Mouse (Mus musculus) gastrocnemius, postnatal 10 days (tissue): ENCODE measurements around the gene Dck. TPM values are rescaled to one million over a fixed set of nuclear protein-coding genes. Genes with fewer than 3 reads are reported as not detected.
"Not testable (repeated sequence)": the region's sequence is repeated elsewhere in the genome, so short reads cannot be mapped to it uniquely, and the experiment has no call there.

Source experiments
- DNase-seq: peaks from one replicate; pipeline ENCODE4 v3.0.0; 2021; ENCODE audit warnings: mixed read lengths
- long read RNA-seq, 2 experiments: library from polyadenylated mRNA; stranded (forward); transcript quantifications; one replicate each; pipeline ENCODE4 v2.0.0; 2021
- total RNA-seq, 2 experiments: library from RNA; stranded (reverse); gene quantifications; 2 replicates each; pipeline ENCODE4 v1.2.3; 2021

The Dck gene
- total RNA-seq: 1 to 10 TPM; 4.5 to 5.9 TPM
- long read RNA-seq, experiment 1, transcript Dck-201 (7 exons, 3,078 nt): major isoform, 11 of 15 reads
- long read RNA-seq, experiment 1, partial matches to known transcripts: 0 of 15 reads
- long read RNA-seq, experiment 1, other reads (novel, unspliced or antisense): 4 of 15 reads
- long read RNA-seq, experiment 2, transcript Dck-201 (7 exons, 3,078 nt): major isoform, 8 of 9 reads
- long read RNA-seq, experiment 2, partial matches to known transcripts: 1 of 9 reads
- long read RNA-seq, experiment 2, other reads (novel, unspliced or antisense): 0 of 9 reads

DNA sequence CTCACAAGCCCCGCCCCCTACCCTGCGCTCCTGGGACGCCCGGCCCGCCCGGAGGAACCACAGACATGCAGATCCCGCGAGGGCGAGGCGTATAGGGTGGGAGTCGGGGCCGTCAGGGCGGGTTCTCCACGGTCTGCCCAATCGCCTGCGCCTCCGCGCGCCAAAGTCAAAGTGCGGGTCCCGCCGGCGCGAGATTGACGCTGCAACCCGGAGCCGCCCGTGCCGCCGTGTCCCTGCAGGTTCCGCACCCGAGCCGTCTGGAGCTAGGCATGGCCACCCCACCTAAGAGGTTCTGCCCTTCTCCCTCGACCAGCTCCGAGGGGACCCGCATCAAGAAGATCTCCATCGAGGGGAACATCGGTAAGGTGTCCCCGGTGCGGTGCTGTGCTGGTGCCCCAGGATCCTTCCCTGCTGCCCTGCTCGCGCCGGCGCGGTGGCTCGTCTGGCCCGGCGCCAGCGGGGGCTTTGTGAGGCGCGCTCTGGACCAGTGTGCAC is at the start of gene Dck:
Dck (plus strand) TSS at position 10 of the 495 bp plus-strand sequence.
- DNase-seq: no peak

DNA sequence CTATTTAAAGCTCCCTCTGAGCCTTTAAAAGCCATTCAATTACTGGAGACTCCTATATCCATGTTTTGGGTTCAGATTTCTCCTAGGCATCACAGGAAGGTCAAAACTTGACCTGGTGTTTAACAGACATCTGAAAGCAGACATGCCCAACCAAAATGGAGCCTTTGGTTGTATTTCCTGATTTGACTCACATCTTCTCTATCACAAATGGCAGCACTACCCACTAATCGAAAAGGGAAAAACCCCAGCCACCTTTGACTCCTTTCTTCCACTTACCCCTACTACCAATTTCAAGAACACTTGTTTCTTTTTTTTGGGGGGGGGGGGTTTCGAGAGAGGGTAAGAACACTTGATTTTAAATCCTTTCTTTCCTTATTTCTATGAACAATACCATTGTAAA is 47.8 kb upstream of the Dck start:
- no peak for DNase-seq

GRCm38 (mm10) chr5:88720116-88721002 is 44.4 kb upstream of the Dck start, which contains the start of gene Mob1b:
Gene Mob1b (plus strand): TSS chr5:88720855.
- DNase-seq: peak; percentile 100

GRCm38 (mm10) chr5:88721003-88721475 is 43.8 kb upstream of the Dck start:
- DNase-seq: no peak

DNA sequence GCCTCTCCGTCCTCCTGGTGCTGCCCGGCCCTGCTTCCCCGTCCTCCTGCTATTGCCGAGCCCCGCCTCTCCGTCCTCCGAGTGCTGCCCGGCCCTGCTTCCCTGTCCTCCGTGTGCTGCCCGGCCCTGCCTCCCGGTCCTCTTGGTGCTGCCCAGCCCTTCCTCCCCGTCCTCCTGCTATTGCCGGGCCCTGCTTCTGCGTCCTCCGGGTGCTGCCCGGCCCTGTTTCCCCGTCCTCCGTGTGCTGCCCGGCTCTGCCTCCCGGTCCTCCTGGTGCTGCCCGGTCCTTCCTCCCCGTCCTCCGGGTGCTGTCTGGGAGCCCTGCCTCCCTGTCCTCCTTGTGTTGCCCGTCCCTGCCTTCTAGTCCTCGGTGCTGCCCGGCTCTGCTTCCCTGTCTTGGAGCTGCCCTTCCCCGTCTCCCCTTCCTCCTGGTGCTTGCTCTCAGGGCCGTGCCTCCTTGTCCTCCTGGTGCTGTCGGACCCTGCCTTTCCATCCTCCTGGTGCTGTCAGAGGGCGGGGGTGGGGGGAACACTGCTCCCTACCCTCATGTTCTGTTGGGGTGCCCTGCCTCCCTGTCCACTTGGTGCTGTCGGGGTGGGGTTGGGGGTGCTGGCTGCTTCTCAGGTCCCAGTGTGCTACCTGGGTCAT is 43.1 kb upstream of the Dck start:
- DNase-seq: peak; percentile 41

DNA sequence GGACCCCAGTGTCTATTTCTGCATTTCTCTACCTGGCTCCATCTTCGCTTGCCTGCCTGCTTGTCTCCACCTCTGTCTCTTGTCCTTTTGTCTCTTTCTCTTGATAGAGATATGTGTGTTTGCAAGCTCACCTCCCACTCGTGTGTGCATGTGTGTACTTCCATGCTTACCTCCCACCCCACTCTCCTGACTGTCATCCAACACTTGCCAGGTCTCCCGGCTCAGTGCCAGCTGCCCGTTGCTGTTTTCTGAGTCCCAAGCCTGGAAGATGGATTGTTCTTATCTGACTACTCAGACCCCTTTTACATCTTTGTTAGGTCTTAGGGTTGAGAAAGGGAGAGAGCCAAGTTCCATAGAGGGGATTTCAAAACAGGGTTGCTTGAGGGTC is 42.6 kb upstream of the Dck start:
- DNase-seq: peak; percentile 24

GRCm38 (mm10) chr5:88724030-88724429 is 40.8 kb upstream of the Dck start:
- no peak for DNase-seq

DNA sequence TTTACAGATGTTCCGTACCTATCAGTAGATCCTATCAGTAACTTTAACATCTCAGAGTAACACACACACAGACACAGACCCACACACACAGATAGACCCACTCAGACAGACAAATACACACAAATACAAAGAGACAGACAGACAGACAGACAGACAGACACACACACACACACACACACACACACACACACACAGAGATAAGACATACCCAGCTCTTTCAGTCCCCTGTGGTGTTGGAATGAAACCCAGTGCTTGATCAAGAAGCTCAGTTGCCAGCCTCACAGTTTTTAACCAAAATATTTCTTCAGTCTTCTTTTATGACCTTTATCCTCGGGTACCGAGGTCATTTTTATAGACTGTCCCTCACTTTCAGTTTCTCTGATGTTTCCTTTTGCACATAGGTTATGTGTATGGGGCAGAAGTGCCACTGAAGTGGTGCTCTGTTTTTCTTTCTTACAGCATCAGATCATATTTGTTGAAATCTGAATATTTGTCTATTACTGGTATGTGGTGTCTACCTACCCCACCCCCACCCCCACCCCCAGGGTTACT is 37.1 kb upstream of the Dck start:
- DNase-seq: no peak

DNA sequence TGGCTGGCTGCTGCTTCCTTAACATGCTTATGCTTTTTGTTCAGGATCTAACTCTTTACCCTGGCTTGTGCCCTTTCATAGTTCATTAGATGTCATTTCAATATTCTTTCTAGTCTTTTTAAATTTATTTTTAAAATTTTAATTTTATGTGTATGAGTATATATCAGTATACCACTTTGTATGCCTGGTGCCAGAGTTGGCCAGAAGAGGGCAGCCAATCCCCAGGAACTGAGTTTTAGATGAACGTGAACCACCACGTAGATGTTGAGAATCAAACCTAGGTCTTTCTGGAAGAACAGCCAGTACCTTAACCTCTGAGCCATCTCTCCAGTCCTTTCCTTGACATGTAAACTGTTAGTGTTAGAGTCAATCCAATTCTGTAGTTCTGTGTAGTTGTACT is 30.0 kb upstream of the Dck start:
- no peak for DNase-seq

DNA sequence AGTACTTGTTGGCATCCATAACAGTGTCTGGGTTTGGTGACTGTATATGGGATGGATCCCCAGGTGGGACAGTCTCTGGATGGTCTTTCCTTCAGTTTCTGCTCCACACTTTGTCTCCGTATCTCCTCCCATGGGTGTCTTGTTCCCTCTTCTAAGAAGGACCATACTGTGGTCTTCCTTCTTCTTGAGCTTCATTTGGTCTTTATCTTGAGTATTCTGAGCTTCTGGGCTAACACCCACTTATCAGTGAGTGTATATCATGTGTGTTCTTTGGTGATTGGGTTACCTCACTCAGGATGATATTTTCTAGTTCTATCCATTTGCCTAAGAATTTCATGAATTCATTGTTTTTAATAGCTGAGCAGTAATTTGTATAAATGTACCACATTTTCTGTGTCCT is 23.7 kb upstream of the Dck start:
- DNase-seq: not testable (repeated sequence)

- DNase-seq: no peak
Measured at GRCm38 (mm10) chr5:88747774-88748173, 17.0 kb upstream of the Dck start.

- no peak for DNase-seq
Measured at GRCm38 (mm10) chr5:88753199-88753598, 11.6 kb upstream of the Dck start.

GRCm38 (mm10) chr5:88762611-88763010 is 2.2 kb upstream of the Dck start:
- no peak for DNase-seq

- DNase-seq: peak; percentile 99
Measured at GRCm38 (mm10) chr5:88764430-88764986, 288 bp upstream of the Dck start.

DNA sequence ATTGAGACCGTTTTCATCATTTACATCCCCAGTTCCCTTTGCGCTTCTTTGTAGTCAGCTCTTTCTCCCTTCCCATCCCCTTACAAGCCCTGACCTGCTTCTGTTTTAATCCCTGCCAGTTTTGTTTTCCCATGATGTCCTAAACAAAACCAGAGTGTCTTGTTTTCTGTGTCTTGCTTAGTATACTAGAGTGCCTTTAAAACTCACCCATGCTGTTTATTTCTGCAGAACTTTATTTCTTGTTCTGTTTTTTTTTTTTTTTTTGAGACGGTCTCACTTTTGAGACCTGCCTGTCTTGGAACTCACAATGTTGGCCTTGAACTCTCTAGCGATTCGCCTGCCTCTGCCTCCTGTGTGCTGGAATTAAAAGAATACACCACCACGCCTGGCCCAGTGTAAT is 791 bp downstream of the Dck start:
- DNase-seq: no peak

DNA sequence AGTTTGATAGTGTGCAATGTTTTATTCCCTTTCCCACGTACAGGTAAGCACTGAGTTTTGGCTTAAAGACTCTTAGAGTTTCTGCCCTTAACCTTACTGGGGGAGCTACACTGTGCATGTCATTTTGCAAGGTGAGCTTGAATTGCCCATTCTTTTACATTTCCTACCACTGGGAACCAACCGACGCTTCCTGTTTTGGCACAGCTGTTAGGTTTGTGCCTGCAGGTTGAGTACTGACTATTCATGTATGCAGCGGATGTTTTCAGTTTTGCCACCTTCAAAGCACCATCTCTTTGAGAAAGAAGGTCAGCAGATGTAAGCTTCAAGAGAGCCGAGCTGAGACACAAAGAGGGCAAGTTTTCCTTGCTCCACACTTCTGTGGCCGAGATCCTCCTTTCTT is 1.3 kb downstream of the Dck start:
- no peak for DNase-seq

DNA sequence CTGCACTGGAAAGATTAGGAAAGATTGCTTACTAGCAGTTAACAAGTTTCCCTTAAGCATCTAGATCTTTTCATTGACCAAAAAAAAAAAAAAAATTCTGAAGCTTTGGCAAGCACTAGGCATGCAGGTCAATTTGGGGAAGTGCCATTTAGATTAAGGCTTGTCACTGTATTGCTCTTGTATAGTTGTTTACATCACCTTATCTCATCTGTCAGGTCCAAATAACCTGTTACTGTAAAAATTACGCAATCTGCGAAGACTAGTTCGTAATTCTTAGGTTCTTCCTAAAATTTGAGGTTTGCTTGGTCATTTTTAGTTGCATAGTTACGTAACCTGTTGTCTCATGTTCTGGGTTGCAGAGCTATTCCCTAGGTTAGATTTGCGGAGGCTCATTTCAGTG is 2.1 kb downstream of the Dck start:
- DNase-seq: no peak

- no peak for DNase-seq
Measured at GRCm38 (mm10) chr5:88768201-88768600, 3.4 kb downstream of the Dck start.

- DNase-seq: no peak
Measured at GRCm38 (mm10) chr5:88782072-88782765, 17.4 kb downstream of the Dck start.

DNA sequence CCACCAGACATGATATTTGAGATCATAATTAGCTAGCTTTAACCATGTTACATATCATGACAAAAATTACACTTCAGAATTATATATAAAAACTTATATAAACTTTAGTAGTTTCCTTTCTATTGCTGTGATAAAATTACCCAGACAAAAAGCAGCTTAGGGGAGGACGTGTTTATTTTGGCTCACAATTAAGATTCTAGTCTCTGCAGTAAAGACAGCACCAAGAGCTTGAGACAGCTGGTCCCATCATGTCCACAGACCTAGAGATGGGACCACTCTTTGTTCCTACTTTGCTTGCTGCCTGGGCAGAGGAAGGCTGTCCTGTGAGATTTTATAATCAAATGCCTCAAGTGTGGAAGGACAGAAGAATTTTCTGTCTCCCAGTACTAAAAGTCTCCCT is 20.3 kb downstream of the Dck start:
- no peak for DNase-seq

GRCm38 (mm10) chr5:88790675-88791074 is 25.9 kb downstream of the Dck start:
- DNase-seq: no peak
